Mouse (Mus musculus) natural killer cell, adult 2 months (primary cell): ENCODE measurements around the gene Sub1.
A peak's percentile ranks its signal among the peaks of the same experiment; 100 is the strongest.

Experiments
- DNase-seq, 2 experiments: peaks; one replicate each; pipeline ENCODE4 v3.0.0; 2022; ENCODE audit warnings: low spot score in 2 of 2

The Sub1 gene

GRCm38 (mm10) chr15:11996883-11997282 is at the start of gene Sub1:
Gene Sub1 (minus strand): TSS chr15:11996983.
- no peak for DNase-seq

GRCm38 (mm10) chr15:12040407-12040710 is 43.6 kb upstream of the Sub1 start:
- DNase-seq: no peak

GRCm38 (mm10) chr15:12039671-12040406 is 43.1 kb upstream of the Sub1 start:
- DNase-seq: no peak

- DNase-seq: no peak
These were observed 42.5 kb upstream of the Sub1 start for GRCm38 (mm10) chr15:12039256-12039655.

GRCm38 (mm10) chr15:12037866-12038625 is 41.3 kb upstream of the Sub1 start:
- DNase-seq: no peak

- DNase-seq: peak; percentile 38 to 66
These were observed 40.4 kb upstream of the Sub1 start for GRCm38 (mm10) chr15:12037217-12037616.

GRCm38 (mm10) chr15:12036675-12037074 is 39.9 kb upstream of the Sub1 start:
- DNase-seq: no peak

GRCm38 (mm10) chr15:12034317-12034716 is 37.5 kb upstream of the Sub1 start:
- DNase-seq: no peak

- no peak for DNase-seq
These were observed 36.4 kb upstream of the Sub1 start for GRCm38 (mm10) chr15:12033155-12033554.

GRCm38 (mm10) chr15:12032512-12032911 is 35.7 kb upstream of the Sub1 start:
- no peak for DNase-seq

GRCm38 (mm10) chr15:12031861-12032260 is 35.1 kb upstream of the Sub1 start:
- DNase-seq: no peak

GRCm38 (mm10) chr15:12030221-12030620 is 33.4 kb upstream of the Sub1 start:
- DNase-seq: peak; percentile 37 to 45

- no peak for DNase-seq
These were observed 31.0 kb upstream of the Sub1 start for GRCm38 (mm10) chr15:12027807-12028206.

GRCm38 (mm10) chr15:12026932-12027450 is 30.2 kb upstream of the Sub1 start:
- DNase-seq: no peak

- no peak for DNase-seq
These were observed 29.2 kb upstream of the Sub1 start for GRCm38 (mm10) chr15:12026026-12026425.

GRCm38 (mm10) chr15:12025341-12025740 is 28.6 kb upstream of the Sub1 start:
- DNase-seq: no peak

GRCm38 (mm10) chr15:12024791-12025268 is 28.0 kb upstream of the Sub1 start:
- DNase-seq: no peak

GRCm38 (mm10) chr15:12019443-12019842 is 22.7 kb upstream of the Sub1 start:
- no peak for DNase-seq

GRCm38 (mm10) chr15:12018428-12018757 is 21.6 kb upstream of the Sub1 start:
- DNase-seq: no peak

- DNase-seq: no peak
These were observed 21.1 kb upstream of the Sub1 start for GRCm38 (mm10) chr15:12017700-12018427.

- DNase-seq: peak in 1 of 2 experiments; percentile 72
These were observed 17.6 kb upstream of the Sub1 start for GRCm38 (mm10) chr15:12014197-12014905.
